Mouse (Mus musculus) lung, embryonic 15.5 days (tissue): Measurements from ENCODE around the gene Prima1. TPM values are rescaled to one million over a fixed set of nuclear protein-coding genes. Genes with fewer than 3 reads are reported as not detected.

ENCODE experiments used
- ATAC-seq: fragments of 200-750 bp; cut with Nextera tagmentation; 2 replicates; pipeline ENCODE4 v1.8.0; 2017; ENCODE audit warnings: moderate number of reproducible peaks, borderline replicate concordance; ENCODE audit not compliant: low FRiP score, low TSS enrichment; ENCODE audit errors: extremely low read depth
- H3K27ac ChIP-seq: fragments of 300-500 bp; sonication (generic); 2 replicates; pipeline ENCODE4 v1.5.1; 2015; ENCODE audit warnings: moderate library complexity, mild to moderate bottlenecking, inconsistent platforms
- H3K27me3 ChIP-seq: fragments of 300-500 bp; sonication (generic); 2 replicates; pipeline ENCODE4 v1.6.1; 2015; ENCODE audit warnings: inconsistent platforms
- H3K36me3 ChIP-seq: fragments of 300-500 bp; sonication (generic); 2 replicates; pipeline ENCODE4 v1.6.1; 2015; ENCODE audit warnings: inconsistent platforms
- H3K4me1 ChIP-seq: fragments of 300-500 bp; sonication (generic); 2 replicates; pipeline ENCODE4 v1.6.1; 2015; ENCODE audit warnings: inconsistent platforms
- H3K4me2 ChIP-seq: fragments of 300-500 bp; sonication (generic); 2 replicates; pipeline ENCODE4 v1.6.1; 2015; ENCODE audit warnings: inconsistent platforms, mild to moderate bottlenecking, moderate library complexity
- H3K4me3 ChIP-seq: fragments of 300-500 bp; sonication (generic); 2 replicates; pipeline ENCODE4 v1.5.1; 2015; ENCODE audit warnings: mild to moderate bottlenecking, inconsistent platforms
- H3K9ac ChIP-seq: fragments of 300-500 bp; sonication (generic); 2 replicates; pipeline ENCODE4 v1.6.1; 2015; ENCODE audit warnings: inconsistent platforms
- H3K9me3 ChIP-seq: fragments of 300-500 bp; sonication (generic); 2 replicates; pipeline ENCODE4 v1.6.1; 2016; ENCODE audit warnings: inconsistent platforms
- WGBS: fragments of 180-500 bp; shearing (Covaris S2); methylation state at CpG from one replicate; pipeline ENCODE4 v1.1.7; 2015; 5-methylcytosine and 5-hydroxymethylcytosine counted together
- polyA plus RNA-seq: library from polyadenylated mRNA; unstranded; fragments of >200 nt; fragmentation: Nextera tagmentation; extraction: Ambion mirVana; gene quantifications from 2 replicates; pipeline ENCODE4 v1.2.1, GENCODE M21; 2015

Prima1 gene
- polyA plus RNA-seq, 1 experiment from 2014 or later: 0.34 TPM

- Histone ChIP-seq H3K4me2 (no peak overlapping the region), H3K27me3 (no peaks in the 10 kb centered on the region), H3K36me3 (no peaks in the 10 kb centered on the region), H3K4me1 (peaks cover 3% of the 10 kb centered on the region; the same call in 1 of the 2 replicates), H3K4me3 (no peak overlapping the region), H3K9me3 (no peaks in the 10 kb centered on the region), H3K27ac (no peak overlapping the region), H3K9ac (no peak overlapping the region)
- no peak for ATAC-seq
- 50% methylated on average over 6 of the region's 6 CpGs for WGBS
Observed at GRCm38 (mm10) chr12:103215877-103216610, 25.9 kb downstream of the Prima1 start.

DNA sequence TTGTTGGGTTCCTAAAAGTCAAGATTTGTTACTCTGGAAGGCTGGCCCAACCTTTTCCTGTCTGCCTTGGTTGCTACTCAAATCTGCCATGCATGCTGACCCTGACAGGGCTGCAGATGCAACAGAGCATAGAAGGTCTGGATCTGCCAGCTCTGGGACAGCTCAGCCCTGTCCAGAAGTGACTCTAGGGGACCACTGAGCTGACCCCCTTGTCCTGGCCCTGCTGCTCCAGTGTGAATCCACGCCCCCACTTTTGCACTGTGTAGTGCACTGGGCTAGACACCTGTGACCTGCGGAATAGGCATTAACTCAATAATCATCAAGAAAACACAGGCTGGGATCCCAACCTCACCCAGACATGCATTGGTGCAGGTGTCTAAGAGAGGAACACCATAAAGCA is 27.2 kb downstream of the Prima1 start:
- Histone ChIP-seq H3K27me3 (no peaks in the 10 kb centered on the region), H3K4me1 (peaks cover 3% of the 10 kb centered on the region; the same call in 1 of the 2 replicates), H3K4me3 (no peak overlapping the region), H3K9me3 (no peaks in the 10 kb centered on the region), H3K4me2 (no peak overlapping the region), H3K36me3 (no peaks in the 10 kb centered on the region), H3K9ac (no peak overlapping the region), H3K27ac (no peak overlapping the region)
- no peak for ATAC-seq
- WGBS: 82% methylated on average over 2 of the region's 2 CpGs

DNA sequence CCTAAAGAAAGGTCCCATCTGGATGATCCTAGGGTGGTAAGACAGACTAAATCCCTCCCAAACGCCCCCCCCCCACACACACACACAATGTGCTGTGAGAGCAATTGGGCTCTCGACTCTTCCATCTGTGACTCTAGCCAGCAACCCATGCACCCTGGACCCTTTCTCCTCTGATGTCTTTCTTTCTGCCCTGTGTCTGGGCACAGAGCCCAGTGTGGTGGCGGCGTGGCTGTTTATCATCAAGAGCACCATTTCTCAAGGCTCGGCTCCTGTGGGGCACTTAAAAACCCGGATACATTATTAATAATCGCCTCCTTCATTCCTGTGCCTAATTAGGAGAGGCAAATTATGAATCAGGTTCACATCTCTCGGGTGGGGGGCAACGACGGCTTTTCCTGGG is 27.7 kb downstream of the Prima1 start:
- Histone ChIP-seq H3K27me3 (no peaks in the 10 kb centered on the region), H3K36me3 (no peaks in the 10 kb centered on the region), H3K4me2 (no peak overlapping the region), H3K4me3 (no peak overlapping the region), H3K9me3 (no peaks in the 10 kb centered on the region), H3K9ac (no peak overlapping the region), H3K27ac (no peak overlapping the region), H3K4me1 (peaks cover 3% of the 10 kb centered on the region; the same call in 1 of the 2 replicates)
- WGBS: 40% methylated on average over 10 of the region's 10 CpGs
- ATAC-seq: peak; percentile 55; the same call in 1 of the 2 replicates

DNA sequence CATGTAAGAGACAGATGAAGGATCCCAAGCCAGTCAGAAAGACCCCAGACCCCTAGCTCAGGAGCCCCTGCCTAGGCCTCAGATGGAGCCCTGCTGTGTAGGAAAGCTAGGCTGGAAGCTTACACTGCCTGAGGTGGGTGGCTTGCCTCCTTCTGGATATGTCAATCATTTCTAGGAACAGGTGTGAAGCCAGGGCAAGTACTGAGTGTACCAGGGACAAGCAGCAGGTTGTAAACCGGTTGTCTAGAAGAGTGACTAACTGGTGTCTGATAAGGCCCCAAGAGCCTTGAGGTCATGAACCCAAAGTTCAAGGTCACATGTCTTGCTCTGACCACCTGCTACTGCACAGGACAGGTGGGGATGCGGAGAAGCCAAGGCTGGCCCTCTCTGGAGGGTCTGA is 28.4 kb downstream of the Prima1 start:
- Histone ChIP-seq H3K9me3 (no peaks in the 10 kb centered on the region), H3K4me1 (peaks cover 3% of the 10 kb centered on the region; the same call in 1 of the 2 replicates), H3K27me3 (no peaks in the 10 kb centered on the region), H3K9ac (no peak overlapping the region), H3K4me3 (no peak overlapping the region), H3K36me3 (no peaks in the 10 kb centered on the region), H3K4me2 (no peak overlapping the region), H3K27ac (no peak overlapping the region)
- whole genome bisulfite sequencing: 77% methylated on average over 2 of the region's 2 CpGs
- ATAC-seq: no peak

- Histone ChIP-seq H3K4me3 (no peak overlapping the region), H3K9me3 (no peaks in the 10 kb centered on the region), H3K4me1 (peaks cover 3% of the 10 kb centered on the region; the same call in 1 of the 2 replicates), H3K27me3 (no peaks in the 10 kb centered on the region), H3K36me3 (no peaks in the 10 kb centered on the region), H3K27ac (no peak overlapping the region), H3K9ac (no peak overlapping the region), H3K4me2 (no peak overlapping the region)
- WGBS: 61% methylated on average over 5 of the region's 5 CpGs
- no peak for ATAC-seq
Observed at GRCm38 (mm10) chr12:103211078-103211477, 30.9 kb downstream of the Prima1 start.

GRCm38 (mm10) chr12:103209581-103209980 is 32.4 kb downstream of the Prima1 start:
- Histone ChIP-seq H3K27ac (no peak overlapping the region), H3K4me1 (peaks cover 3% of the 10 kb centered on the region; the same call in 1 of the 2 replicates), H3K36me3 (no peaks in the 10 kb centered on the region), H3K27me3 (no peaks in the 10 kb centered on the region), H3K4me3 (no peak overlapping the region), H3K4me2 (no peak overlapping the region), H3K9me3 (no peaks in the 10 kb centered on the region), H3K9ac (no peak overlapping the region)
- ATAC-seq: no peak
- WGBS: 83% methylated on average over 7 of the region's 7 CpGs

GRCm38 (mm10) chr12:103205561-103205960 is 36.4 kb downstream of the Prima1 start:
- H3K4me3 ChIP-seq: no peak overlapping the region
- no peaks in the 10 kb centered on the region for H3K4me1 ChIP-seq
- no peaks in the 10 kb centered on the region for H3K27me3 ChIP-seq
- H3K9me3 ChIP-seq: no peaks in the 10 kb centered on the region
- 66% methylated on average over 7 of the region's 7 CpGs for WGBS
- H3K36me3 ChIP-seq: no peaks in the 10 kb centered on the region
- ATAC-seq: no peak
- H3K4me2 ChIP-seq: no peak overlapping the region
- no peak overlapping the region for H3K9ac ChIP-seq
- no peak overlapping the region for H3K27ac ChIP-seq

DNA sequence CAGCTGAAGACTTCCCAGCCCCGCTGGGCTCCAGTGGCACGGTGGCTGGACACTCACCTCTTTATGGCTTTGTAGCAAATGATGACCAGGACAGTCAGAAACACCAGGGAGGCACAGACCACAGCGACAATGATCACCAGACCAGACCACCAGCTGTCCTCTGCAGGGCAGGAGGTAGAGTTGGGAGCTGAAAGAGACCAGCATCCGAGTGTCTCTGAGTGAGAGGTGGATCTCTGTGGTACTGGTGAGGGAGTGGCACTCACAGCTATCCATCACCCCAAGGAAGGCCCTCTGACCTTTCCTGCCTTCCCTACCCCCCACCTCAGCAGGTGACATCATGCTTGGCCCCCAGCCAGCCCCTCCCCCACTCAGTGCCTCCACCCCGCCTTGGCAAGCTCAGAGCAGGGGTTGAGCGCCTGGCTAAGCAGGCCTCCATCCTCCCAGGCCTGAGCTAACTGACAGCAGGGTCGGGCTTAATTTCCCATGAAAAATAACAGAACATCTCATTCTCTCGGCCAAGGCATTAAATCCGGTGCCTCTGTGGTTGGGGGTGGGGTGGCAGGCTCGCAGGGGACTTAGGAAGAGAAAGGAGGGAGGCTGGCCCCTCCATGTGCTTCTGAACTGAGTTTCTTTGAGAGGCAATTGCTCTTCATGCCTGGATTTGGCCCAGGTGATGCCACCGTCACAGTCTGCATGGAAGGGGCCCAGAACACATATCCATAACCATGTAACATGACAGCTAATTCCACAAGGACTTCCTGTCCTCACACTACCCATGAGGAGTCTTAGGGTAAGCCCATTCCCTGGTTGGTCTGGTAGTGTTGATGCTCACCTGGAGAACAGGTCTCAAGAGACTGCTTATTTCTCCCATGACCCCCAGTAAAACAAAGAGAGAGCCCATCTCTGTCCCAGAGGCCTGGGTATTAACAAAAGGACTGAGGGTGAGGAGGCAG is 39.1 kb downstream of the Prima1 start:
- no peak for ATAC-seq
- no peak overlapping the region for H3K4me2 ChIP-seq
- H3K4me1 ChIP-seq: no peaks in the 10 kb centered on the region
- WGBS: 27% methylated on average over 11 of the region's 11 CpGs
- no peak overlapping the region for H3K9ac ChIP-seq
- no peaks in the 10 kb centered on the region for H3K27me3 ChIP-seq
- H3K27ac ChIP-seq: no peak overlapping the region
- H3K4me3 ChIP-seq: no peak overlapping the region
- no peaks in the 10 kb centered on the region for H3K9me3 ChIP-seq
- no peaks in the 10 kb centered on the region for H3K36me3 ChIP-seq

GRCm38 (mm10) chr12:103192996-103193395 is 49.0 kb downstream of the Prima1 start:
- H3K27me3 ChIP-seq: no peaks in the 10 kb centered on the region
- H3K9me3 ChIP-seq: no peaks in the 10 kb centered on the region
- H3K4me3 ChIP-seq: no peak overlapping the region
- no peak overlapping the region for H3K4me2 ChIP-seq
- 39% methylated on average over 5 of the region's 5 CpGs for WGBS
- no peaks in the 10 kb centered on the region for H3K36me3 ChIP-seq
- no peak for ATAC-seq
- H3K27ac ChIP-seq: no peak overlapping the region
- no peaks in the 10 kb centered on the region for H3K4me1 ChIP-seq
- no peak overlapping the region for H3K9ac ChIP-seq

- H3K9me3 ChIP-seq: no peaks in the 10 kb centered on the region
- H3K4me3 ChIP-seq: no peak overlapping the region
- H3K27ac ChIP-seq: no peak overlapping the region
- ATAC-seq: no peak
- no peaks in the 10 kb centered on the region for H3K27me3 ChIP-seq
- 61% methylated on average over 12 of the region's 12 CpGs for WGBS
- H3K36me3 ChIP-seq: no peaks in the 10 kb centered on the region
- H3K4me2 ChIP-seq: no peak overlapping the region
- H3K9ac ChIP-seq: no peak overlapping the region
- H3K4me1 ChIP-seq: no peaks in the 10 kb centered on the region
Observed at GRCm38 (mm10) chr12:103189771-103190170, 52.2 kb downstream of the Prima1 start.

DNA sequence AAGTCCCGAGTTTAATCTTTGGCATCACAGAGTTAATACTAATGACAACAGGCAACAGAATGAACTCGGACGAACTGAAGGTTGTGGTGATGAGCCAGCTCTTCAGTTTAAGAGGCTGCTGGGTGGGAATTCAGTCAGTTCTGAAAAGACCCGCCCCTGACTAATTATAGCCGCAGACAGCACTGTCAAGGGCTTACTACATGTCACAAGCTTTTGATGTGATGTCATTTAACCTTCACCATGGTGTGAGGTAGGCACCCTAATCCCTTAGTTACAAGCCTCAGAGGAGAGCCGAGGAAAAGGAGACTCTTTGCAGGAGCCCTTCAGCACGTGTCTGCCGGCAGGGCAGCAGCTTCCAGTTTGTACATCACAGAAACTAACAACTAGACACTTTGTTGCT is 53.7 kb downstream of the Prima1 start:
- Histone ChIP-seq H3K36me3 (no peaks in the 10 kb centered on the region), H3K9me3 (no peaks in the 10 kb centered on the region), H3K27me3 (no peaks in the 10 kb centered on the region), H3K4me2 (no peak overlapping the region), H3K9ac (no peak overlapping the region), H3K4me1 (no peaks in the 10 kb centered on the region), H3K4me3 (no peak overlapping the region), H3K27ac (no peak overlapping the region)
- 69% methylated on average over 8 of the region's 8 CpGs for WGBS
- no peak for ATAC-seq

- peak; percentile 23; the same call in 1 of the 2 replicates for ATAC-seq
- Histone ChIP-seq H3K36me3 (no peaks in the 10 kb centered on the region), H3K4me3 (no peak overlapping the region), H3K27ac (no peak overlapping the region), H3K9ac (no peak overlapping the region), H3K4me1 (no peaks in the 10 kb centered on the region), H3K4me2 (no peak overlapping the region), H3K9me3 (no peaks in the 10 kb centered on the region), H3K27me3 (no peaks in the 10 kb centered on the region)
- 67% methylated on average over 7 of the region's 7 CpGs for WGBS
Observed at GRCm38 (mm10) chr12:103187020-103187419, 54.9 kb downstream of the Prima1 start.
